Mouse (Mus musculus) urinary bladder, adult 18-20 months (tissue): Measurements from ENCODE around the gene Hdac7.

Experiments
- DNase-seq, 2 experiments: peaks; one replicate each; pipeline ENCODE4 v3.0.0; 2022; ENCODE audit warnings: low spot score in 2 of 2, mixed read lengths in 2 of 2

Hdac7 gene

DNA sequence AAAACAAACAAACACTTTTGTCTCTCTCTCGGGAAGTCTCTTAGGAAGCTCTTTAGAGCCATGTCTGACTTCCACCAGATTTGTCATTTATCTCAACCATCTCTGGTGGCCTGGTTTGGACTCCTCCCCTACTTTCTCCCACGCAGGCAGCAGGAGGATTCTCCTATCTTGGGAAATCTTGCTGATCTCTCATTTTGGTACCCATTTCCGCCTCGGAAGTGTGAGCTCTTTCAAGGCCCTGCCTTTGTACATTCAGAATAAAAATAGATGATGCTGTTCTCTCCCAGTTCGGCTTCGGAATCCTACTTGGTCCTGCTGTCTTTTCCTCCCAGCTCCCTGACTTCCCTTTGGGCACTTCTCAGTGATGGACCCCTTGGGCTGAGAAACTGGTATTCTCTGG lies 10.2 kb upstream of the Hdac7 start:
- DNase-seq, result no peak

DNA sequence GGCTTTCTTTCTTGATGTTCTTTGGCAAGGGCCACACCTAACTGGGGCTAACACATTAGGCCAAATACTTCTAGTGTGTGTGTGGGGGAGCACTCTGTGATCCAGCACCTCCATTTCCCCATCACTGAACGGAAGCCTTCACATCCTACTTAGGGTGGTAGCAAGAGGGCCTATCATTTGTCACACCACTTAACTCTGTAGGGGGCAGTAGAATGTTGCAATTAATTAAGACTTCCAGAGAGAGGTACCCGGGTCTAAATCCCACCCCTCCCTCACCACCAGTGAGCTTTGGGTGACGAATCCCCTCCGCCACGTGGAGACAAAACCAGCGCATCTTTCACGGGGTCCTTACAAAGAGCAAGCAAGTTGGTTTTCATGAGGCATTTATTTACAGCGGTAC lies 9.8 kb upstream of the Hdac7 start:
- no peak for DNase-seq

DNA sequence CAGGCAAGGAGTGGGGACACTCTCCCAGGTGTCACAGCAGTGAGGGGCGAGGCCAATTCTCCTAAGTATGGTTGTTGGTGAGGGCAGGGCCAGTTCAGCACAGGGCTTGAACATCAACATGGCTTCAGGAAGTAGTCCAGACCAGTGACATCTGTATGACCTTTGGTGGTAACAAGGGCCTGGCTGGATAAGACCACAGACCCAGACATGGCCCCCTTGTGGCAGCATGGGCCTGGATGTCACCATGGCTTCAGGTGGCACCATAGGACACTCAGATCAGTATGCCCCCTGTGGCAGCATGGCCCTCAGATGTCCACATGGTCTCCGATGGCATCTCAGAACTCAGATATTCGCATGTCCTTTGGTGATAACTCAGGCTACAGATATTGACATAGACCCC lies 8.0 kb upstream of the Hdac7 start:
- DNase-seq, result no peak

DNA sequence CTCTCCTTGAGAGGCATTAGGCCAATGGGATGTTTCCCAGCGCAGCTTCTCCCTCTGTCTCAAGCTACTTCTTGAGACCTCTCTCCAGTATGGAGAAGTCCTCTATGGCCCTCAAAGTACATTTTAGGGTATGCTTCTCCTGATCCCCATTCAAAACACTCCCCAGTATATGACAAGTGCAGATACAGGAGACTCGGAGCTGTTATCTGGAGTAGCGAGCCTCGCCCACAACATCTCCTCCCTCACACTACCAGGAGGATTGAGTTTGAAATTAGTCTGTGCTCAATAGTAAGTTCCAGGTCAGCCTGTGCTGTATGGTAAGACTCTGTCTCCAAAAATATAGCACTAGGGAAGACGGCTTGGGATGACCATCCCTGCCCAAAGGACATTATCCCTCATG lies 6.7 kb upstream of the Hdac7 start:
- no peak for DNase-seq

DNA sequence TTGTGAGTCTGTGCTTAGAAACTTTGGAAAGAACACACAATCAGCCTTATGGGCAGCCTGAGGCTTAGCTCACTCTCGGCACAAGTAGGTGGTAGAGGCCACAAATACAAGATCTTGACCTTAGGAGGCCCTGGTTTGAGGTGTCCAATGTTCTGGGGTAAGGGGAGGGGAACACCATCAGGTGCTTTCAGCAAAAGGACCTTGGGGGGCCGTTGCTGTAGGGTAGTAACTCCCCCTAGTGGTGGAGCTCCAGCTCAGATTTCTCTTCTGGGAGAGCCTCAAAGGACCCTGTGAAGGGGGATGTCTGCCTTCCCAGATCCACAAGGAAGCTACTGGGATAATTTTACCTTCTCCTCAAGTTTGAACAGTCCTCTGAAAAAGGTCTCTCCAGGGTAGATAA lies 6.1 kb upstream of the Hdac7 start:
- DNase-seq, result no peak

DNA sequence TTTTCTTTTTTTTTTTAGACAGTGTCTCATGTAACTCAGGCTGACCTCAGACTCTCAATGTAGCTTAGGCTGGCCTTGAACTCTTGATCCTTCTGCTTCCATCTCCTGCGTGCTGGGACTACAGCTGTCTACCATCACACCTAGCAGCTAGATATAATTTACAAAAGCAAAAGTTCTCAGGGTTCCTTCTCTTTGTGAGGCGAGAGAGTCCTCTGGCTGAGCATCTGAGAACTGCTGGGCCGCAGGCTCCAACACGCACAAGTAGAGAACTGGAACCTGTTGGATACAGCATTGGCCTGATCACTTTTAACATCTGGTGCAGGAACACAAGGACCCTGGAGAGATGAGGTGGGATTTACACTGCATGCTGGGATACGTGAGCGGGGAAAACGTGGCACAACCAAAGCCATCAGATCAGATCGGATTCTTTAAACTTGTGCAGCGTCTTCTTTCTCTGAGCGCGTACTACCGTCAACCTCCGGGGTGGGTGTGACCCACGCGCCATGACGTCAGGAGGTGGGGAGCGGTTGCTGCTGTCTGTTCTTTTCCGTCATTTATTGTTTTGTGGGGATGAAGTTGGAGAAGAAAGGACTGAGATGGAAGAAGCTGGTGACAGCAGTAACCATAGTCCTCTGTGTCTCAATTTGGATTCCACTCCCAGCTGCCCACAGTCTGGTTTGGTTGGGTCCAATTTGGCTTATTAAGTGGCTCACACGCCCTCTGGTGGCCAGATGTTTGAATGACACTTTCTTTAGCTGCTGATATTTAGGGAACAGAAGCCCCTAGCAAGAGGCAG lies 5.0 kb upstream of the Hdac7 start:
- peak; percentile 59 to 80 for DNase-seq

GRCm38 (mm10) chr15:97847866-97848265 lies 3.6 kb upstream of the Hdac7 start:
- DNase-seq, result no peak

GRCm38 (mm10) chr15:97847285-97847684 lies 3.0 kb upstream of the Hdac7 start:
- DNase-seq, result no peak

DNA sequence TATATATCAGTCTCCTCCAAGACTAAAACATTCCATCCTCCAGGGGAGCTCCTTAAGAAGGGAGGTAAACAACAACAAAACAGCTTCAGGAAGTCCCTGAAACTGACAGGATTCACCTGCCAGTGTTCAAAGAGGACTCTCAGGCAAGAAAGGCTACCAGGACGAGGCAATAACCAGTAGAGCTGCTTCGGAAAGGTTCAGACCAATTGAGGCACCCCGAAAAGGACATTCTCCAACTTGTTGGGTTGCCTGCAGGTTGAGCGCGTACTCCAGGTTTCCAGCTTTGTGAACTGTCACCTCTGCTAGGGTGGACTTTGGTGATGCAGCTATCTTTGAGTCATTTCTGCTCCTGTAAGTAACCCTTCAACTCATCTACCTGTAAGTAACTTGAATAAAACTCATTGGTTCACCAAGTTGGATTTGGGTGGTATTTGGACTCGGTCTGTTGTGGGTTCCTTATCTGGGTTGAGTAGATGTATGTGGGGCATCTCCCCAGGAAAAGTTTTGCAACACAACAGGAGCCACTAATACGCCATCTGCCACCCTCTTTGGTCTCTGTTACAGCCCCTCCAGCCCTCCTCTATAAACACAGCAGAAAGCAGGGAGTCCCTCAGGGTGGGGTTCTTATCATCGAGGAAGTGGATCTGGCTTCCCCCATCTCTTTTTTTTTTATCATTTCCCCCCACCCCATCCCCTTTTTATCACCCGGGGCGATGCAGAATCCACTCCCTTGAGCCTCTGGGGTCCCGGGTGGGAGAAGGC lies 2.0 kb upstream of the Hdac7 start:
- no peak for DNase-seq

GRCm38 (mm10) chr15:97843247-97843651 lies 1.1 kb downstream of the Hdac7 start:
- DNase-seq, result no peak

GRCm38 (mm10) chr15:97842058-97842457 lies 2.2 kb downstream of the Hdac7 start:
- DNase-seq, result no peak

- no peak for DNase-seq
These were observed 2.9 kb downstream of the Hdac7 start for GRCm38 (mm10) chr15:97841383-97841782.

DNA sequence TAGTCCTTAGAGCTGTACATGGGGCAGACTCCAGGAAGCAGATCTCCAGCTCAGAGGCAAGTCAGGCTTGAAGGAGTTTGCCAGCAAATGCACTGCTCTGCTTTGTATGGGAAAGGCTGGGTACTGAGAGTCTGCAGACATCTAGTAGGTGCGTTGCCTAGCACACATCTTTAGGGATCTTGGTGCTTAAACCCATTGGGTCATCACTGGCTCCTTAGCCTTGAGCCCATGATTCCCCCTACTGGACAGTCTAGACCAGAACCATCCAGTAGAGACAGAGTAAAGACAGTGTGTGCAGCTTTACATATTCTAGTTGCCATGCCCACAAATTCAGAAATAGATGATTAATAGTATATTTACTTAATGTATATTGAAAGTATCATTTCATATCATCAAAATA lies 3.5 kb downstream of the Hdac7 start:
- DNase-seq, result no peak

- peak in 1 of 2 experiments; percentile 46 for DNase-seq
These were observed 4.3 kb downstream of the Hdac7 start for GRCm38 (mm10) chr15:97839991-97840455.

DNA sequence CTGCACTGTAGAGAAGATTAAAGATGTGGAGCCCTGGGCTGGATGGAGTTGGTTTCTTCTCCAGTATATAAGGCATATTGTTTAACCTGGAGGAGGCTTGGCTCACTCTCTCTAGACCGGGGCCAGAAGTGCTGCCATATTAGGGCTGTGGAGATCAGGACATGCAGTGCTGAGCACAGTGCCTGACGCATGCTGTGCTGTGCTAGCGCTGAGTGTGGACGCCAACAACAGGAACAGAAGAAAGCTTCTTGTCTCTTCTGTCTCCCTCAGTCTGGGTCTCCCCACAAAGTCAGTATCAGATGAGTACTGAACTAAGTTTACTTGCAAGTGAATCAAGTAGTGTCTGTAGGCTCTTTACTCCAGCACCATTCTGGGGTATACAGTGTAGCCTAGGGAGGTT lies 4.8 kb downstream of the Hdac7 start:
- DNase-seq, result no peak

- no peak for DNase-seq
These were observed 5.3 kb downstream of the Hdac7 start for GRCm38 (mm10) chr15:97839012-97839411.

DNA sequence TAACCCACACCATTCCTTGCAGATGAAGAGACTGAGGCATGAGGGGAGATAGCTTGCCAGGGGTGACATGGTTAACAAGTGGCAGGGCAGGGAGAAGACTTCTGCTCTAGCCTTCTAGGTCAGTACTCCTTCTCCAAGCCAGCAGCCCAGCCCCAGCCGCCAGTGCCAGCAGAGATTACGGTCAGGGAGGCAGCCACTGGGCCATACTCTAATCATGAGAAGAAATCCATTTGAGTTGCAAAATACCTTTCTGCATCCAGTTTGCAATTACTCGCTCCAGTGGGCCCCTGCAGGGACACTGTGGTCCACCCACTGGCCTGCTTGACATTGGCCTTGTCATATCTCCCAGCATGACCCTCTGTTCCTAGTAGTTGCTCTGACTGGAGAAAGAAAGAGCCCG lies 5.9 kb downstream of the Hdac7 start:
- DNase-seq, result no peak

- peak in 1 of 2 experiments; percentile 51 for DNase-seq
These were observed 6.7 kb downstream of the Hdac7 start for GRCm38 (mm10) chr15:97837491-97838061.

DNA sequence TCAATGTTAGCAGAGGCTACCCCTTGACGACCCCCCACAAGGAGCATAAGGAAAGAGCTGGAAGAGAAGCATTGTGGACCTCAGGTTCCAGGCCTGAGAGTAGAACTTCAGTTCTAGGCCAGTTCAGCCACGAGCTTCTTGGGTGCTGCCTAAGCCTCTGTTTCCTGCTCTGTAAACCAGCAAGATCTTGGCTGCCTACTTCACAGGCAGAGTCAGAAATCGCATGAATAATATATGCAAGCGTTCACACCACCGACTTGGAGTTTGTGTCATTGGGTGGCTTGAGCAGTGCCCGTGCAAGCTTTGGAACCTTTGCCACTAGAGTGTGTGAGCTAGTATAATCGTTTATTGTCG lies 7.4 kb downstream of the Hdac7 start:
- no peak for DNase-seq

DNA sequence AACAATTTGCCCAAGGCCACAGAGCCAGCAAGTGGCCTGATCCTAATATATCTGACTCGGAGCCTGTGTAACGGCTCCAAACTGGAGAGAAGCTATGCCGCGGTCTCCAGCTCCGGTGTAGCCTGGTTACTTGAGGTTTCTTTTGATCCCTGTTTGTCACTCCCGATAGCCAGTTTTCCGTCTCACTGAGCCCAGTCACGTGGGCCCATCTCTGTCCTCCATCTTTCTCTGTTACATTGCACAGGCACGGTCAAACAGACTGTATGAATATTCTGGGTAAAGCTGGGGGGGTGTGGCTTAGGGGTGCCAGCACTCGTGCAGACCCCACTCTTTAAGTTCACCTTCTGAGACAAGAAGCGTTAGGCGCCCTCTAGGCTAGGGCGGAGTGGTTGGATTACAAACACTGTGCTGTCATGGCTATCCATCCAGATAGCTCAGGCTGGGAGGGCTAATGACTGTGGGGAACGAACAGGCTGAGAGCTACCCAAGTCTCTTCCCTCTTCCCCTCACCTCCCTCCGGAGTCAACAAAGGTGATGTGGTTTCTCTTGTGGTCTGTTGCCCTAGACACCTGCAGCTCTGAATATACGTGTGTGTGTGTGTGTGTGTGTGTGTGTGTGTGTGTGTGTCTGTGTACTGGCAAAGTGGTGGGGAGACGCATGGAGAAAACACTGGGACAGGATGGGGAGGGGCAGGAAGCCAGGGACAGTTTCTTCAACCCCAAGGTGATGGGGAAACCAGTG lies 8.0 kb downstream of the Hdac7 start:
- DNase-seq, result no peak

- DNase-seq, result no peak
These were observed 11.4 kb downstream of the Hdac7 start for GRCm38 (mm10) chr15:97832764-97833479.
